Mouse (Mus musculus) spleen, adult 2 months (tissue): Measurements from ENCODE around the gene Mthfd2l. TPM values are rescaled to one million over a fixed set of nuclear protein-coding genes. Genes with fewer than 3 reads are reported as not detected.

Experiments
- DNase-seq, 2 experiments: peaks; one replicate each; pipeline versions ENCODE4 v3.0.0 to v3.0.0-alpha.2; 2012 to 2021; ENCODE audit warnings: low spot score in 2 of 2, low read depth in 1 of 2
- H3K27ac ChIP-seq: fragments of 200-500 bp; 2 replicates; pipeline ENCODE4 v1.5.1; 2012; ENCODE audit warnings: low read length, inconsistent platforms; ENCODE audit not compliant: insufficient read depth
- H3K27me3 ChIP-seq: fragments of 200-500 bp; 2 replicates; pipeline ENCODE4 v1.6.1; 2012; ENCODE audit warnings: mild to moderate bottlenecking, moderate library complexity, low read length, inconsistent platforms; ENCODE audit not compliant: control insufficient read depth, insufficient read depth
- H3K36me3 ChIP-seq: fragments of 200-500 bp; 2 replicates; pipeline ENCODE4 v1.6.1; 2012; ENCODE audit warnings: mild to moderate bottlenecking, low read length, inconsistent platforms; ENCODE audit not compliant: control insufficient read depth, insufficient read depth
- H3K4me1 ChIP-seq: fragments of 200-500 bp; 2 replicates; pipeline ENCODE4 v1.6.1; 2011; ENCODE audit warnings: inconsistent platforms; ENCODE audit not compliant: control insufficient read depth, insufficient read depth, insufficient read length
- H3K4me3 ChIP-seq: fragments of 200-500 bp; 2 replicates; pipeline ENCODE4 v1.5.1; 2011; ENCODE audit warnings: mild to moderate bottlenecking, inconsistent platforms; ENCODE audit not compliant: insufficient read depth, insufficient read length; ENCODE audit errors: extremely low read depth
- CTCF ChIP-seq: fragments of 200-500 bp; IDR thresholded peaks from 2 replicates; pipeline ENCODE4 v1.5.1; 2011; ENCODE audit warnings: mild to moderate bottlenecking, inconsistent platforms; ENCODE audit not compliant: insufficient read depth, insufficient read length, insufficient replicate concordance; ENCODE audit errors: extremely low read depth
- POLR2A ChIP-seq: fragments of 200-500 bp; IDR thresholded peaks from 2 replicates; pipeline ENCODE4 v1.6.1; 2011; ENCODE audit warnings: low read depth, low read length, inconsistent platforms
- WGBS: fragments of 180-500 bp; shearing (Covaris S2); methylation state at CpG from one replicate; pipeline ENCODE4 v1.1.7; 2018; 5-methylcytosine and 5-hydroxymethylcytosine counted together
- polyA plus RNA-seq: library from polyadenylated mRNA; depleted of rRNA; stranded (reverse); fragments of >200 nt; gene quantifications from 2 replicates; pipeline ENCODE4 v1.2.3, GENCODE M21; 2012

Gene Mthfd2l
- polyA plus RNA-seq, 1 experiment, result 8.1 TPM

- no peaks in the 10 kb centered on the region for H3K4me1 ChIP-seq
- H3K27me3 ChIP-seq, result peaks cover 2% of the 10 kb centered on the region; the same call in 1 of the 2 replicates
- WGBS, result 53% methylated on average over 10 of the region's 10 CpGs
- TF ChIP-seq CTCF, result no peak
- no peak for TF ChIP-seq POLR2A
- no peak for DNase-seq
- no peaks in the 10 kb centered on the region for H3K36me3 ChIP-seq
- H3K4me3 ChIP-seq, result no peak overlapping the region; the same call in 1 of the 2 replicates
- no peak overlapping the region for H3K27ac ChIP-seq
Observed at GRCm38 (mm10) chr5:90891464-90891813, 39.5 kb upstream of the Mthfd2l start.

GRCm38 (mm10) chr5:90894231-90894630 lies 36.7 kb upstream of the Mthfd2l start:
- TF ChIP-seq POLR2A, result no peak
- TF ChIP-seq CTCF, result no peak
- H3K36me3 ChIP-seq, result no peaks in the 10 kb centered on the region
- WGBS, result 66% methylated on average over 8 of the region's 8 CpGs

GRCm38 (mm10) chr5:90897429-90897828 lies 33.5 kb upstream of the Mthfd2l start:
- DNase-seq, result no peak
- Histone ChIP-seq H3K36me3 (no peaks in the 10 kb centered on the region), H3K4me1 (no peaks in the 10 kb centered on the region), H3K27ac (no peak overlapping the region), H3K27me3 (no peaks in the 10 kb centered on the region), H3K4me3 (no peak overlapping the region)
- WGBS, result 74% methylated on average over 3 of the region's 3 CpGs
- TF ChIP-seq POLR2A, result no peak
- TF ChIP-seq CTCF, result no peak

More at GRCm38 (mm10) chr5:90894231-90894630, 36.7 kb upstream of the Mthfd2l start:
- DNase-seq, result no peak
- H3K4me1 ChIP-seq, result no peaks in the 10 kb centered on the region
- H3K27ac ChIP-seq, result no peak overlapping the region
- H3K27me3 ChIP-seq, result peaks cover 2% of the 10 kb centered on the region; the same call in 1 of the 2 replicates
- H3K4me3 ChIP-seq, result no peak overlapping the region

GRCm38 (mm10) chr5:90899308-90899707 lies 31.6 kb upstream of the Mthfd2l start:
- TF ChIP-seq POLR2A (no peak), CTCF (no peak)
- H3K27ac ChIP-seq, result no peak overlapping the region

GRCm38 (mm10) chr5:90900147-90900546 lies 30.8 kb upstream of the Mthfd2l start:
- no peaks in the 10 kb centered on the region for H3K36me3 ChIP-seq
- no peak for DNase-seq
- H3K4me3 ChIP-seq, result no peak overlapping the region
- WGBS, result 36% methylated on average over 7 of the region's 7 CpGs
- no peaks in the 10 kb centered on the region for H3K4me1 ChIP-seq
- TF ChIP-seq CTCF (no peak), POLR2A (no peak)
- H3K27me3 ChIP-seq, result no peaks in the 10 kb centered on the region
- H3K27ac ChIP-seq, result no peak overlapping the region

More at GRCm38 (mm10) chr5:90899308-90899707, 31.6 kb upstream of the Mthfd2l start:
- Histone ChIP-seq H3K4me1 (no peaks in the 10 kb centered on the region), H3K4me3 (no peak overlapping the region), H3K27me3 (no peaks in the 10 kb centered on the region), H3K36me3 (no peaks in the 10 kb centered on the region)
- no peak for DNase-seq
- WGBS, result 82% methylated on average over 5 of the region's 5 CpGs

- Histone ChIP-seq H3K4me3 (no peak overlapping the region), H3K4me1 (no peaks in the 10 kb centered on the region), H3K27ac (no peak overlapping the region), H3K36me3 (no peaks in the 10 kb centered on the region), H3K27me3 (no peaks in the 10 kb centered on the region)
- WGBS, result 69% methylated on average over 7 of the region's 7 CpGs
- TF ChIP-seq POLR2A, result no peak
- TF ChIP-seq CTCF, result no peak
- DNase-seq, result no peak
Observed at GRCm38 (mm10) chr5:90900688-90901087, 30.2 kb upstream of the Mthfd2l start.

- TF ChIP-seq CTCF (no peak), POLR2A (no peak)
- Histone ChIP-seq H3K4me3 (no peak overlapping the region), H3K4me1 (no peaks in the 10 kb centered on the region), H3K36me3 (no peaks in the 10 kb centered on the region), H3K27ac (no peak overlapping the region), H3K27me3 (no peaks in the 10 kb centered on the region)
- WGBS, result 7% methylated on average over 10 of the region's 10 CpGs
- no peak for DNase-seq
Observed at GRCm38 (mm10) chr5:90902380-90903260, 28.3 kb upstream of the Mthfd2l start.
